Mouse (Mus musculus): ENCODE data around the gene Msmp.

- TF ChIP-seq GATA1 (IDR thresholded peaks at IDR 0.05; ENCODE audit: borderline replicate concordance, low read length) (no peak), FLI1 (IDR thresholded peaks at IDR 0.05; ENCODE audit: low read length) (no peak)
These were observed 22.8 kb downstream of the Msmp start for GRCm38 (mm10) chr4:43561436-43561996.

Measured in megakaryocyte, embryonic 14.5 days (primary cell).